Mouse (Mus musculus) cerebellum, adult 11 months (tissue): Measurements from ENCODE around the gene Zfyve19.

ENCODE experiments used
- DNase-seq: peaks from one replicate; pipeline ENCODE4 v3.0.0; 2022

Gene Zfyve19

GRCm38 (mm10) chr2:119196316-119197108, 11.9 kb upstream of the Zfyve19 start:
- DNase-seq = no peak

- DNase-seq = no peak
Observed at GRCm38 (mm10) chr2:119197493-119197892, 10.9 kb upstream of the Zfyve19 start.

GRCm38 (mm10) chr2:119198049-119198448, 10.4 kb upstream of the Zfyve19 start:
- no peak for DNase-seq

- no peak for DNase-seq
Observed at GRCm38 (mm10) chr2:119198934-119199333, 9.5 kb upstream of the Zfyve19 start.

DNA sequence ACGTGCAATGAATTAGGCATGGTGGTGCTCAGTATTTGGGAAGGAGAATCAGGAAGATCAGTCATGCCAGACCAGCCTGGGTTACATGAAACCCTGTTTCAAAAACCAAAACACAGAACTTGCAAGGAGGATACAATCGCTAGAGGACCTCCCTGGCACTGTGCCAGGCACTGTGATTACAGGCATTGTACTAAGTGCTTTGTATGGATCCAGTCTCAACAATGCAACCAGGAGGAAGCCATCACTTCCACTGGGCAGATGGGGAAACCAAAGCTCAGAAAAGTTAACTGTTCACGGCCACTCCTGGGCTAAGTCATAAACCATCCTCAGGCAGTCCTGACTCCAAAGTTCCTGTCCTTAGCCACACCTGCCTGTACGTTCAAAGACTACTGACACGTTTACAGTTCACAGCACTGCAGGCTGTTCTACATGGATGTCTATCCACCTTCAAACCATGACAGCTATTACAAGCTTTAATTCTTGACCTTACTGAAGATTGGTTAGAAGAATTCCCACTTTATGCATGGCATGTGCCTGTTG, 5.4 kb upstream of the Zfyve19 start:
- DNase-seq = no peak

GRCm38 (mm10) chr2:119203871-119204460, 4.5 kb upstream of the Zfyve19 start:
- no peak for DNase-seq

DNA sequence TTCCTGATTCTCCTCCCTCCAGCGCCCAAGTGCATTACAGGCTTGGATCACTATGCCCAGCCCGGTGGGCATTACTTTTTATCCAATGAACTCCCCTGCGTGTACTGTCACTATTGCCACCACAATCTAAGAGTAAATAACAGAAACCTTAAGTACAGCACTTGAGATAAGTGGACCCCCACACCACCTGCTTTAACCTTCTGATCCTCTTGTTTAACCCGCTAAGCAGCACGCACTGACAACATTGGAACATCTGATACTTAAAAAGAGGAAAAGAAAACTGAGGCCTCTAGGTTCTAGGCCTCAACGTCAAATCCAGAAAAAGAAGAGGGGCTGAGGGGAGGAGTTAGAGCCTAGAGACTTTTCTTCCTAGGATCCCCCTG, 465 bp upstream of the Zfyve19 start:
- no peak for DNase-seq

DNA sequence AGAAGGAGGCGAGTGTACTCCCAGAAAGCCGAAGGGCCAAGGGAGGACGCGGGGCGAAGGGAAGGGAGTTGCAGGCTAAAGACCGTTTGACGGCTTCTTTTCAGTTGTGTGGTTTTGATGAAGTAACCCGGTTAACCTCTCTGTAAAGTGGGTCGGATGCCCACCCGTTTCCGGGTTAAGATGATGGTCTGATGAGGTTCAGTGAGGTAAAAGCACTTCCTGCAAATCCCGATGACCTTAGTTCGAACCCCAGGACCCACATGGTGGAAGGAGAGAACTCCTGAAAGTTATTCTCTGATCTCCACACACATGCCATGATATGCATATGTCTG, 725 bp downstream of the Zfyve19 start:
- no peak for DNase-seq

DNA sequence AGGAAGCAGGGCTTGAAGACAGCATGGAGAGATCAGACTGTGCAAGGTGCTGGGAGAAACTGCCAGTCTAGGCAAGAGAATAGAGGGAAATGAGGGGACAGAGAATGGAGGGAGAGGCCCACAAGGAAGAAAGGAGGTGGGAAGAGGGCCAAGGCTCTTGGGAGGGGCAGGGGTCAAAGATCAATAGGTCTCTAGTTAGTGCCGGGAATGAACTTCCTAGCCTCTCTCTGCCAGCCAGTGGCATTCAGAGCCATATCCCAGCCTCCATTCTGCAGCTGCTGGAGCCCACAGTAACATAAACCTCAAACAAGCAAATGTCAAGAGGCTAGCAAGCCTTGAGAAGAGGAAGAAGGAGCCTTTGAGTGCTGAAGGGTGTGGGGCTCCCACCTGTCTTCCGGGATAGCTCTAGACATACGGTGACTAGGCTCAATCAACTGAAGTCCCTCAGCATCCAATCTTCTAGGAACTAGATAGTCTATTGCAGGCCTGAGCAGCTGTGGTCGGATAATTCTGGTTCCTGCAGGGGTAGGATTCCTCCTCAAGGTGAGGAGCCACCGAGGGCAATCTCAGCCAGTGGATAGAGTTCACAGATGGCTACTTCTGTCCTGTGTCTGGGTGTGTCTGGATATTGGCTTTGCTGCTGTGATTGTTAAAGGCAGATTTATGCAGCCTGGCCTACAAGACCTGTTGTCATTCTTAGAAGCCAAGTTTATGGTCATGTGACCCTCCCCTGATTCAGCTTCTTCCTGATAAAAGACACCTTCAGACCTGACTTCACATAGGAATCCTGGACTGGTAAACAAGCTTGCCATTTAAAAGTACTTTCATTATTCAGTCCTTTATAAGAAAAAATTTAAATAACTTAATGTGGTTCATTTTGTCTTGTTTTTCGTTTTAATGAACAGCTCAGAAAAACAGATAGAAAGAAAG, 21.6 kb downstream of the Zfyve19 start, which contains the start of gene Ppp1r14d:
Ppp1r14d (minus strand) TSS at position 132 of the 930 bp plus-strand sequence.
- no peak for DNase-seq

DNA sequence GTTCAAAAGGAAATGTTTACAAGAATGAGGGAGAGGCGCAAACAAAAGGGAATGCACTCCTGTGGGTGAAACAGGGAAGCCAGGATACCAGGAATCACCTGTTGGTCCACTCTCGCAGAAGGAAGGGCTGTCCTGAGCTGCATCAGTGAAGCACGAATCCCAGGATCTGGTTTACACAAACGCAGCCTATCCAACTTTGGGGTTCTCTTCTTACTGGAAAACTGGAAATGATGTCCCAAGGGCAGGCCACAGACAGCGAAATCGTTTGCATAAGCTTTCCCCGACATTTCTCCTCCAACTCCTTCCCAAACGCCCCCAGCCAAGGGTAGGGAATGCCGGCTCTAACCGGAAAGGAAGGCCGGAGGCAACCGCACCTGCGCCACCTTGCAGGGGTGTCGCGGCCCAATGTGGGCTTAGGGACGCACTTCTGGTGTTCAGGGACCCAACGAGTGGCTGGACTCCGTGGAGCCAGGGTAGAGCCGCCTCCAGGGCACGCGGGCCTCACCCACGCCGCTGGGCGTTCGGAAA, 28.3 kb downstream of the Zfyve19 start:
- no peak for DNase-seq

DNA sequence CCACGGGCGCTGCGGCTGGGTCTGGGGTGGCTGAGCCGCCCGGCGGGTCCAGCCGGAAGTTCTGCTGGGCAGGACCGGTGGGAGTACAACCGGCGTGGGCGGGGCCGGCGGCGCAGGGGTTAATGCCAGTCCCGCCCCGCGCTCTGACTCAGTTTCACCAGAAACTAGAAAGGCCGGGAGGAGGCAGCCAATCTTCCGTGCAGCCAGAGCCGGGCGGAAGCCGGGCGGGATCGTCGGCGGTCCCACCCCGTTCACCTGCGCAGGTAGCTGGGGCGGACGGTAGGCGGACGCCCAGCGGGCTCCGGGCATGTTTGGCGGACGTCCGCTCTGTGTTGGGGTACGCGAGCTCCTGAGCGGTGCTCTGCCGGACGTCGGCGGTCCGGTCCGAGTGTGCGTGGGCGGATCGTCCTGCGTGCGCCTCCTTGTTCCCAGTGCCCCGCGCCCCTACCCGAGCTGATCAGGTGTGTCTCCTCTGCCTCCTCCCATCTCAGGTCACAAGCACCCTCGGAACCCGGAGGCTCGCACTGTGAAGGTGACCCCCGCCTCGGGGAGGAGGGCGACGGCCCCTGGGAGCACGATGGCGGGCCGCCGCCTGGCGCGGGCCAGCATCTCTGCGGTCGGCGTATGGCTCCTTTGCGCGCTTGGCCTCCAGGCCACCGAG, 28.9 kb downstream of the Zfyve19 start, which contains the start of gene Spint1:
Spint1 (plus strand) TSS at position 153 of the 661 bp plus-strand sequence.
- DNase-seq = no peak

DNA sequence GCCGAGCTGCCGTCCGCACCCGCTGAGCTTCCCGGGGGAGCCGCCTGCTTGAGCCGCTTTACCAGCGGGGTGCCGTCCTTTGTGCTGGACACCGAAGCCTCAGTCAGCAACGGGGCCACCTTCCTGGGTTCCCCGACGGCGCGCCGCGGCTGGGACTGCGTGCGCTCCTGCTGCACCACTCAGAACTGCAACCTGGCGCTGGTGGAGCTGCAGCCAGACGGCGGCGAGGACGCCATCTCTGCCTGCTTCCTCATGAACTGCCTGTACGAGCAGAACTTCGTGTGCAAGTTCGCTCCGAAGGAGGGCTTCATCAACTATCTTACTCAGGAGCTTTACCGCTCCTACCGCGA, 29.4 kb downstream of the Zfyve19 start:
- DNase-seq = no peak

GRCm38 (mm10) chr2:119238671-119239070, 30.3 kb downstream of the Zfyve19 start:
- no peak for DNase-seq

- DNase-seq = no peak
Observed at GRCm38 (mm10) chr2:119240075-119240818, 31.8 kb downstream of the Zfyve19 start.

DNA sequence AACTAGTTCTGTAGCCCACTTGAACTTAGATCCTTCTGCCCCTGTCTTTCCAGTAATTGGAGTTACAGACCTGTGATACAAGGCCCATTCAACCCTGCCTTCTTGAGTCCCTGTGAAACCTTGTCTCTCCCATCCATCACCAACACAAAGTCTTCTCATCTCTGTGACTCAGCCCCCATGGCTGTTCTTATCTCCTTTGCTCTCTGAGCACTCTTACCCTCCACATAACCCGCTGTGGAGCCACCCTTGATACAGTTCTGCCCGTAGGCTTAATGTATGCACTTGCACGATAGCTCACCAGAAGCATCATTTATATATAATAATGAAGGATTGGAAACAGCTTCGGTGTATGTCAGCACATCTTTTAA, 32.4 kb downstream of the Zfyve19 start:
- DNase-seq = no peak

DNA sequence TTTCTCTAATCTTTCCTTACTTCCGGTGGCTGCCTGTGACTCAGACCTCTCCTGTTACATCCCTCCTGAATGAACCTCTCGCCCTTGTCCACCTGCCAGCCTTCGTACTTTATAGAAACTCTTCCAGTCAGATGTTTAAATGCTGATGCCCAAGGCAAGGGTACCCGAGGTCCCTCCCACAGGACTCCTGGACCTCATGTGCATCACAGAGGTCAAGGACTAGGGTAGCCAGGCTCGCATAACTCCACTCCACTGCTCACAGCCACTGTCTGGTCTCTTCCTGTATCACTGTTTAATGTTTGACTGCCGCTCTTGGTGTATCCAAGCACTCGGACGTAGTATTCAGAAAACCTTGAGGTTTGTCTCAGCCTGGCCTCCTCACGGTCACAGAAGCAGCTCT, 34.1 kb downstream of the Zfyve19 start:
- no peak for DNase-seq

GRCm38 (mm10) chr2:119245246-119245645, 36.8 kb downstream of the Zfyve19 start:
- DNase-seq = no peak

GRCm38 (mm10) chr2:119247904-119248303, 39.5 kb downstream of the Zfyve19 start:
- no peak for DNase-seq

- DNase-seq = no peak
Observed at GRCm38 (mm10) chr2:119249592-119250061, 41.2 kb downstream of the Zfyve19 start.

DNA sequence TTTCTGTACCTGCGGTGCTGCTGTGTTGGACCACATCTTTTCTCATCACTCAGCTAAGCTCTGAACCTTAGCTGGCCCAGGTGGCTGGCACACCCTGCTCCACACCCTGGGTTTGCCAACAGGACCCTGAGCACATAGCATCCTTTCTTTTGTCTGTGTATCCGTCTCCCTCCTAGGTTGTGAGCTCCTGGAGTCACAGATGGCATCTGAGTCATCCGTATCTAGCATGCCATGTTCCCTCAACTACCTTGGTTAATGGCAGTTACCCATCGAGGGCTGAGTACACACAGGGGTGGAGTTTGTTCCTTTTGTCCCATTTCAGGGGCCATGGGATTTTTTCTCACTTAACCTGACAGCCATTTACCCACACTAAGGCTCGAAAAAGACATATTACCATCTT, 42.0 kb downstream of the Zfyve19 start:
- no peak for DNase-seq

DNA sequence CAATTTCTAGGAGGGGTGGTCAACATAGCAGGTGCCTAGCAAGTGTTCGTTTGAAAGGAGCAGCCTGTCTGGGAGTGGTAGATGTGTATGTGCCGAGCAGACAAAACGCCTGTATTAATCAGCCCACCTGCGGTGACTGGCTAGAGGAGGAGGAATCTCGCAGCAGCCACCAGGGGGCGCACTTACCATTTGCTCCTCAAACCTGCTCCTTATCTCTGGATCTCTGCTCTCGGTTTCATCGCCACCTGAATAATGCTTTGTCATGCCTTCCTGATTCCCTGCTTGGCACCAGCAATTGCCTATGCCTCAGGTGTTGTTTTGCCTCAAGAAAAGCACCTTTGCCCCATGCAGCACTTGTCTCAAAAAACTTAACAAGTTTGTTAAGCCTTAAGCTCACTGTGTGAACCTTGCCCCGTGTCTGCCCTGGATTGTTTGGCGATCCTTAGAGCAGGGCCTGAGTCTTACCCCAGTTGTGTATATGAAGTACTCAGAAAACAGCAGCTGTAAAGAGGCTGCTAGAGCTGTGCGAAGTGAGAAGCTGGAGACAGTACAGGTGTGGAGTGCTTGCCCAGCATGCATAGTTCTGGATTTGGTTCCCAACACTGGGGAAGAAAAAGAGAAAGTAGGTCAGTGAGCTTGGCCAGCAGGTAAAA, 42.5 kb downstream of the Zfyve19 start:
- DNase-seq = peak; percentile 82
